Mouse (Mus musculus) bone marrow, adult 2 months (tissue): ENCODE measurements at regions not wholly inside any gene's neighbourhood (a gene's known extent, or its start where the extent isn't known, plus 50 kb on each side); places are given as distances from the start of the nearest gene placed in this dataset.

Experiments
- CTCF ChIP-seq: fragments of 200-500 bp; IDR thresholded peaks from 2 replicates; pipeline ENCODE4 v1.5.1; 2011; ENCODE audit warnings: low read length, control low read depth; ENCODE audit not compliant: control insufficient read depth, insufficient read depth
- POLR2A ChIP-seq: fragments of 200-500 bp; IDR thresholded peaks from 2 replicates; pipeline ENCODE4 v1.6.1; 2011; ENCODE audit warnings: low read depth, mild to moderate bottlenecking, control low read depth, low read length, borderline replicate concordance; ENCODE audit not compliant: control insufficient read depth

GRCm38 (mm10) chr5:132648751-132649150, 105.6 kb upstream of the Auts2 start:
- TF ChIP-seq CTCF, result no peak
- TF ChIP-seq POLR2A, result no peak
